Mouse (Mus musculus) thymus, adult 2 months (tissue): ENCODE measurements at regions not wholly inside any gene's neighbourhood (a gene's known extent, or its start where the extent isn't known, plus 50 kb on each side); places are given as distances from the start of the nearest gene placed in this dataset.
"Not testable (repeated sequence)": the region's sequence is repeated elsewhere in the genome, so short reads cannot be mapped to it uniquely, and the experiment has no call there.

Experiments used
- CTCF ChIP-seq: fragments of 200-500 bp; IDR thresholded peaks from 2 replicates; pipeline ENCODE4 v1.5.1; 2012; ENCODE audit warnings: mild to moderate bottlenecking, control low read depth, low read length, moderate library complexity, borderline replicate concordance; ENCODE audit not compliant: control insufficient read depth, poor library complexity, insufficient read depth; ENCODE audit errors: extremely low read depth
- POLR2A ChIP-seq: fragments of 200-500 bp; IDR thresholded peaks from 2 replicates; pipeline ENCODE4 v1.6.1; 2012; ENCODE audit warnings: mild to moderate bottlenecking, low read length, control low read depth, moderate library complexity; ENCODE audit not compliant: control insufficient read depth, poor library complexity, insufficient read depth; ENCODE audit errors: extremely low read depth

DNA sequence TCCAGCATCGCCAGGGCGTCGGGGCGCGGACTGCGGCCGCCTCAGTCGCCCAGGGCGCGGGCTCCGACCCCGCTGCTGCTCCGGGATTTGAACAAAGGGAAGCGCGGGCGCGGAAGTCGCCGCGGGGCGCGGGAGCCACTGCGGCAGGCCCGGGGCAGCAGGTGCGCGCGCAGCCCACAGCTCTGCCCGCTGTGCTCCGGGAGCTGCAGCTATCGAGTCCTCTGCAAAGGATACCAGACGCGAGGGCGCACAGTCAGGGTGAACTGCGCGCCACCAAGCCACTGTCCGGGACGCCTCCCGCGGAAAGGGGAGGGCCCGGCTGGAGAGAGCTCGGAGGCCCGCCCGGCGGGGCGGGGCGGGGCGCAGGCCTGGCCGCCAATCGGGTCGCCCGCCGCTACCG is 873.9 kb downstream of the Gm10330 start:
- not testable (repeated sequence) for TF ChIP-seq CTCF, POLR2A
